Mouse (Mus musculus) MEL (cell line): ENCODE measurements around the gene Gm3336. TPM values are rescaled to one million over a fixed set of nuclear protein-coding genes. Genes with fewer than 3 reads are reported as not detected.

ENCODE experiments used
- DNase-seq: peaks from one replicate; pipeline ENCODE4 v3.0.0; 2011; ENCODE audit warnings: low read depth, low spot score
- H3K27ac ChIP-seq: 2 replicates; pipeline ENCODE4 v1.5.1; 2012; ENCODE audit warnings: low read depth, mild to moderate bottlenecking, control low read depth, low read length, moderate library complexity; ENCODE audit not compliant: control insufficient read depth
- H3K27me3 ChIP-seq, 2 experiments: fragments of 150-350 bp in 1 of 2; sonication (generic) in 1 of 2; 2 replicates each; pipeline ENCODE4 v1.6.1; 2012; ENCODE audit warnings: low read length in 2 of 2, mild to moderate bottlenecking in 2 of 2, improper control_type of control experiment in 1 of 2, moderate library complexity in 1 of 2; ENCODE audit not compliant: insufficient read depth in 2 of 2, control insufficient read depth in 1 of 2
- H3K36me3 ChIP-seq, 2 experiments: 2 replicates each; pipeline ENCODE4 v1.6.1; 2012 to 2014; ENCODE audit warnings: low read length in 2 of 2, improper control_type of control experiment in 1 of 2, inconsistent platforms in 1 of 2, mild to moderate bottlenecking in 1 of 2; ENCODE audit not compliant: insufficient read depth in 2 of 2, control insufficient read depth in 1 of 2
- H3K4me1 ChIP-seq, 2 experiments: fragments of 150-350 bp in 1 of 2; sonication (generic) in 1 of 2; 2 replicates each; pipeline ENCODE4 v1.6.1; 2012; ENCODE audit warnings: low read length in 2 of 2, improper control_type of control experiment in 1 of 2, mild to moderate bottlenecking in 1 of 2; ENCODE audit not compliant: insufficient read depth in 2 of 2, control insufficient read depth in 1 of 2
- H3K4me3 ChIP-seq, 2 experiments: fragments of 150-350 bp in 1 of 2; sonication (generic) in 1 of 2; 2 replicates each; pipeline ENCODE4 v1.5.1; 2012; ENCODE audit warnings: low read depth in 2 of 2, low read length in 2 of 2, mild to moderate bottlenecking in 2 of 2, moderate library complexity in 2 of 2, control low read depth in 1 of 2, improper control_type of control experiment in 1 of 2; ENCODE audit not compliant: control insufficient read depth in 1 of 2, insufficient read depth in 1 of 2
- H3K79me2 ChIP-seq: 2 replicates; pipeline ENCODE4 v1.6.1; 2012; ENCODE audit warnings: mild to moderate bottlenecking, low read length, moderate library complexity; ENCODE audit not compliant: control insufficient read depth, poor library complexity, insufficient read depth
- H3K9ac ChIP-seq: 2 replicates; pipeline ENCODE4 v1.6.1; 2012; ENCODE audit warnings: low read depth, mild to moderate bottlenecking, control low read depth, low read length, moderate library complexity; ENCODE audit not compliant: control insufficient read depth, poor library complexity, severe bottlenecking
- H3K9me3 ChIP-seq: fragments of 150-350 bp; sonication (generic); replicated peaks from 2 replicates; pipeline ENCODE4 v1.6.1; 2012; ENCODE audit warnings: mild to moderate bottlenecking, low read length, improper control_type of control experiment, moderate library complexity; ENCODE audit not compliant: insufficient read depth
- CHD2 ChIP-seq: IDR thresholded peaks from 2 replicates; pipeline ENCODE4 v1.6.1; 2011; ENCODE audit warnings: low read length, improper control_type of control experiment
- E2F4 ChIP-seq: IDR thresholded peaks from 2 replicates; pipeline ENCODE4 v1.6.1; 2011; ENCODE audit warnings: low read depth, low read length, improper control_type of control experiment, borderline replicate concordance
- ETS1 ChIP-seq: IDR thresholded peaks from 2 replicates; pipeline ENCODE4 v1.6.1; 2012; ENCODE audit warnings: low read depth, mild to moderate bottlenecking, inconsistent platforms, low read length, improper control_type of control experiment, moderate library complexity
- GABPA ChIP-seq: IDR thresholded peaks from 2 replicates; pipeline ENCODE4 v1.6.1; 2012; ENCODE audit warnings: low read depth, mild to moderate bottlenecking, inconsistent platforms, low read length, improper control_type of control experiment, moderate library complexity
- HCFC1 ChIP-seq: IDR thresholded peaks from 2 replicates; pipeline ENCODE4 v1.6.1; 2012; ENCODE audit warnings: low read depth, mild to moderate bottlenecking, inconsistent platforms, low read length, improper control_type of control experiment, moderate library complexity
- JUND ChIP-seq: IDR thresholded peaks from 2 replicates; pipeline ENCODE4 v1.6.1; 2011; ENCODE audit warnings: low read depth, mild to moderate bottlenecking, improper control_type of control experiment, low read length
- MAFK ChIP-seq: IDR thresholded peaks from 2 replicates; pipeline ENCODE4 v1.6.1; 2011; ENCODE audit warnings: low read depth, mild to moderate bottlenecking, low read length, improper control_type of control experiment, borderline replicate concordance
- MAX ChIP-seq: IDR thresholded peaks from 2 replicates; pipeline ENCODE4 v1.6.1; 2011; ENCODE audit warnings: low read length, improper control_type of control experiment
- MXI1 ChIP-seq: IDR thresholded peaks from 2 replicates; pipeline ENCODE4 v1.6.1; 2011; ENCODE audit warnings: mild to moderate bottlenecking, low read depth, low read length, improper control_type of control experiment
- MYB ChIP-seq: IDR thresholded peaks from 2 replicates; pipeline ENCODE4 v1.6.1; 2011; ENCODE audit warnings: mild to moderate bottlenecking, low read depth, low read length, improper control_type of control experiment
- POLR2AphosphoS5 ChIP-seq: IDR thresholded peaks from 2 replicates; pipeline ENCODE4 v1.6.1; 2012; ENCODE audit warnings: low read depth, borderline replicate concordance, mild to moderate bottlenecking, inconsistent platforms, low read length, moderate library complexity, mixed read lengths
- SIN3A ChIP-seq: IDR thresholded peaks from 2 replicates; pipeline ENCODE4 v1.6.1; 2012; ENCODE audit warnings: low read length, improper control_type of control experiment, inconsistent platforms
- TBP ChIP-seq: IDR thresholded peaks from 2 replicates; pipeline ENCODE4 v1.8.0; 2011; ENCODE audit warnings: low read depth, low read length, improper control_type of control experiment
- USF2 ChIP-seq, 2 experiments: IDR thresholded peaks; 2 replicates each; pipeline ENCODE4 v1.6.1; 2011 to 2012; ENCODE audit warnings: improper control_type of control experiment in 2 of 2, low read length in 2 of 2, borderline replicate concordance in 1 of 2, inconsistent platforms in 1 of 2, low read depth in 1 of 2, mild to moderate bottlenecking in 1 of 2; ENCODE audit not compliant: insufficient read depth in 1 of 2
- ZC3H11A ChIP-seq: IDR thresholded peaks from 2 replicates; pipeline ENCODE4 v1.6.1; 2012; ENCODE audit warnings: low read depth, mild to moderate bottlenecking, inconsistent platforms, low read length, improper control_type of control experiment
- ZKSCAN1 ChIP-seq: IDR thresholded peaks from 2 replicates; pipeline ENCODE4 v1.6.1; 2012; ENCODE audit warnings: low read depth, mild to moderate bottlenecking, inconsistent platforms, low read length, improper control_type of control experiment, moderate library complexity
- ZMIZ1 ChIP-seq: IDR thresholded peaks from 2 replicates; pipeline ENCODE4 v1.6.1; 2012; ENCODE audit warnings: low read depth, mild to moderate bottlenecking, inconsistent platforms, low read length, improper control_type of control experiment, moderate library complexity
- ZNF384 ChIP-seq: IDR thresholded peaks from 2 replicates; pipeline ENCODE4 v1.6.1; 2012; ENCODE audit warnings: low read depth, mild to moderate bottlenecking, inconsistent platforms, low read length, improper control_type of control experiment
- polyA plus RNA-seq, 2 experiments: library from polyadenylated mRNA; stranded (reverse) in 1 of 2; unstranded in 1 of 2; fragments of >175 nt in 1 of 2; fragments of >200 nt in 1 of 2; gene quantifications; 2 replicates each; pipeline versions ENCODE4 v1.2.1 to v1.2.4; 2012; ENCODE audit warnings: low replicate concordance in 2 of 2, low read depth in 1 of 2; ENCODE audit not compliant: insufficient read length in 2 of 2, insufficient read depth in 1 of 2, missing spikeins in 1 of 2
- total RNA-seq: library from RNA; depleted of rRNA; stranded (reverse); fragments of 300-350 nt; gene quantifications from 2 replicates; pipeline ENCODE4 v1.2.3, GENCODE M21; 2012

Gm3336 gene
- total and polyA plus RNA-seq, 3 experiments: 0.19 to 0.72 TPM; not detected in 1

- H3K4me3 ChIP-seq: no peak overlapping the region
- no peaks in the 10 kb centered on the region for H3K4me1 ChIP-seq
- no peaks in the 10 kb centered on the region for H3K79me2 ChIP-seq
- H3K9me3 ChIP-seq: no peaks in the 10 kb centered on the region
- TF ChIP-seq ZC3H11A: no peak
- no peak for TF ChIP-seq SIN3A
- no peak for TF ChIP-seq ZKSCAN1
- no peak for TF ChIP-seq JUND
- TF ChIP-seq GABPA: no peak
- no peak for TF ChIP-seq E2F4
- H3K9ac ChIP-seq: no peak overlapping the region
- no peaks in the 10 kb centered on the region for H3K36me3 ChIP-seq
- peaks cover 0 to 3% of the 10 kb centered on the region in 2 experiments; a peak in 3 of 4 replicates for H3K27me3 ChIP-seq
- DNase-seq: no peak
- no peak overlapping the region for H3K27ac ChIP-seq
Observed at GRCm38 (mm10) chr8:70738211-70738610, 19.9 kb downstream of the Gm3336 start.

GRCm38 (mm10) chr8:70741661-70742060 is 23.3 kb downstream of the Gm3336 start:
- TF ChIP-seq ZNF384: no peak
- no peak for TF ChIP-seq MAFK
- TF ChIP-seq MAX: no peak
- no peak for TF ChIP-seq ETS1
- no peak for TF ChIP-seq ZMIZ1
- no peak for TF ChIP-seq E2F4
- TF ChIP-seq USF2 (IDR thresholded peaks at IDR 0.05; ENCODE audit: borderline replicate concordance in 1 of 2, insufficient read depth in 1 of 2, low read depth in 1 of 2, low read length in 2 of 2): no peak
- no peak for TF ChIP-seq MXI1
- no peak for TF ChIP-seq MYB
- Histone ChIP-seq H3K9ac (no peak overlapping the region), H3K4me3 (no peak overlapping the region), H3K79me2 (no peaks in the 10 kb centered on the region), H3K27me3 (peaks cover 0 to 1% of the 10 kb centered on the region in 2 experiments; a peak in 2 of 4 replicates), H3K4me1 (no peaks in the 10 kb centered on the region), H3K9me3 (no peaks in the 10 kb centered on the region), H3K27ac (no peak overlapping the region), H3K36me3 (no peaks in the 10 kb centered on the region)
- no peak for DNase-seq

GRCm38 (mm10) chr8:70742176-70742575 is 23.8 kb downstream of the Gm3336 start:
- Histone ChIP-seq H3K36me3 (no peaks in the 10 kb centered on the region), H3K27me3 (peaks cover 0 to 1% of the 10 kb centered on the region in 2 experiments; a peak in 2 of 4 replicates), H3K4me1 (no peaks in the 10 kb centered on the region), H3K9me3 (no peaks in the 10 kb centered on the region), H3K27ac (no peak overlapping the region), H3K79me2 (no peaks in the 10 kb centered on the region), H3K9ac (no peak overlapping the region), H3K4me3 (no peak overlapping the region)
- TF ChIP-seq MAFK (no peak), GABPA (no peak), POLR2AphosphoS5 (no peak), USF2 (IDR thresholded peaks at IDR 0.05; ENCODE audit: borderline replicate concordance in 1 of 2, insufficient read depth in 1 of 2, low read depth in 1 of 2, low read length in 2 of 2) (no peak), TBP (no peak), HCFC1 (no peak), CHD2 (no peak), JUND (no peak)
- DNase-seq: no peak
